Mouse (Mus musculus) right cerebral cortex, postnatal 25 days (tissue): Measurements from ENCODE around the gene Fbxo30.
"Not testable (repeated sequence)": the region's sequence is repeated elsewhere in the genome, so short reads cannot be mapped to it uniquely, and the experiment has no call there.

Experiments used
- DNase-seq: peaks from one replicate; pipeline ENCODE4 v3.0.0; 2022

Fbxo30 gene

GRCm38 (mm10) chr10:11280578-11281463, at the start of gene Fbxo30:
Fbxo30 (plus strand) TSS chr10:11281330.
- DNase-seq: peak; percentile 91

GRCm38 (mm10) chr10:11233208-11233607, 47.9 kb upstream of the Fbxo30 start:
- DNase-seq: no peak

- not testable (repeated sequence) for DNase-seq
Measured at GRCm38 (mm10) chr10:11242988-11243387, 38.1 kb upstream of the Fbxo30 start.

GRCm38 (mm10) chr10:11248210-11248609, 32.9 kb upstream of the Fbxo30 start:
- DNase-seq: no peak

GRCm38 (mm10) chr10:11250247-11250997, 30.7 kb upstream of the Fbxo30 start:
- no peak for DNase-seq

GRCm38 (mm10) chr10:11253581-11253980, 27.5 kb upstream of the Fbxo30 start:
- DNase-seq: not testable (repeated sequence)

- no peak for DNase-seq
Measured at GRCm38 (mm10) chr10:11260119-11260518, 21.0 kb upstream of the Fbxo30 start.

- not testable (repeated sequence) for DNase-seq
Measured at GRCm38 (mm10) chr10:11262292-11262691, 18.8 kb upstream of the Fbxo30 start.

- not testable (repeated sequence) for DNase-seq
Measured at GRCm38 (mm10) chr10:11263795-11264194, 17.3 kb upstream of the Fbxo30 start.

- DNase-seq: no peak
Measured at GRCm38 (mm10) chr10:11269165-11269564, 12.0 kb upstream of the Fbxo30 start.

GRCm38 (mm10) chr10:11274431-11274830, 6.7 kb upstream of the Fbxo30 start:
- DNase-seq: no peak

- DNase-seq: no peak
Measured at GRCm38 (mm10) chr10:11280235-11280577, 924 bp upstream of the Fbxo30 start.

- peak; percentile 21 for DNase-seq
Measured at GRCm38 (mm10) chr10:11281498-11282305, 572 bp downstream of the Fbxo30 start.

- DNase-seq: no peak
Measured at GRCm38 (mm10) chr10:11282306-11282631, 1.1 kb downstream of the Fbxo30 start.

GRCm38 (mm10) chr10:11298418-11298817, 17.3 kb downstream of the Fbxo30 start:
- DNase-seq: no peak

- DNase-seq: no peak
Measured at GRCm38 (mm10) chr10:11305365-11306053, 24.4 kb downstream of the Fbxo30 start.

GRCm38 (mm10) chr10:11306054-11306367, 24.9 kb downstream of the Fbxo30 start:
- DNase-seq: no peak

GRCm38 (mm10) chr10:11309866-11310265, 28.7 kb downstream of the Fbxo30 start:
- no peak for DNase-seq

GRCm38 (mm10) chr10:11310481-11310880, 29.4 kb downstream of the Fbxo30 start:
- no peak for DNase-seq

GRCm38 (mm10) chr10:11317856-11318454, 36.8 kb downstream of the Fbxo30 start:
- not testable (repeated sequence) for DNase-seq

- no peak for DNase-seq
Measured at GRCm38 (mm10) chr10:11319446-11319970, 38.4 kb downstream of the Fbxo30 start.

GRCm38 (mm10) chr10:11322316-11322715, 41.2 kb downstream of the Fbxo30 start:
- DNase-seq: no peak
